Mouse (Mus musculus): ENCODE data around the gene Gm6526.
"Not testable (repeated sequence)": the region's sequence is repeated elsewhere in the genome, so short reads cannot be mapped to it uniquely, and the experiment has no call there.

- TF ChIP-seq CTCF (IDR thresholded peaks at IDR 0.05; ENCODE audit: low read depth, low read length); POLR2A (IDR thresholded peaks at IDR 0.05; ENCODE audit: borderline replicate concordance, low read depth, low read length): not testable (repeated sequence)
Observed at GRCm38 (mm10) chr14:43796905-43797470, 49.3 kb downstream of the Gm6526 start.

Data from bone marrow macrophage, adult 2 months (primary cell).